Mouse (Mus musculus): ENCODE measurements around the gene Olfr148. TPM values are rescaled to one million over a fixed set of nuclear protein-coding genes. Genes with fewer than 3 reads are reported as not detected.

The Olfr148 gene
- polyA plus RNA-seq, 1 experiment, result not detected

DNA sequence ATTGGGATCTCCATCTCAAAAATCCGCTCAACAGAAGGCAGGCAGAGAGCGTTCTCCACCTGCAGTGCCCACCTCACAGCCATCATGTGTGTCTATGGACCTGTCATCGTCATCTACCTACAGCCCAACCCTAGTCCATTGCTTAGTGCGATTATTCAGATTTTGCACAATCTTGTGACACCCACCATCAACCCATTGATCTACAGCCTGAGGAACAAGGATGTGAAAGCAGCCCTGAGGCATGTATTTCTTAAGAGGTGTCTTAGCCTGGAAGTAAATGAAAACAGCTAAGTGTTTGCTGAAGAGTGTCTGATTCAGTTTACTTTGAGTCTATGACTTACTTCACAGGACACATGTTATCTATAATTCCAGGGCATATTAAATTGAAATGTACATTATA is 36.9 kb downstream of the Olfr148 start:
- Histone ChIP-seq H3K4me1 (ENCODE audit: control insufficient read depth, insufficient read depth, low read length) (no peaks in the 10 kb centered on the region), H3K27me3 (ENCODE audit: control insufficient read depth, insufficient read depth, low read length) (no peaks in the 10 kb centered on the region), H3K27ac (ENCODE audit: control insufficient read depth, insufficient read depth, low read depth, low read length) (no peak overlapping the region), H3K36me3 (ENCODE audit: control insufficient read depth, insufficient read depth, low read length) (no peaks in the 10 kb centered on the region), H3K4me3 (ENCODE audit: control insufficient read depth, low read depth, low read length) (no peak overlapping the region)
- TF ChIP-seq POLR2A (IDR thresholded peaks at IDR 0.05; ENCODE audit: control insufficient read depth, low read depth, low read length) (no peak), CTCF (IDR thresholded peaks at IDR 0.05; ENCODE audit: control insufficient read depth, insufficient read depth, insufficient replicate concordance, low read depth, low read length) (no peak)

DNA sequence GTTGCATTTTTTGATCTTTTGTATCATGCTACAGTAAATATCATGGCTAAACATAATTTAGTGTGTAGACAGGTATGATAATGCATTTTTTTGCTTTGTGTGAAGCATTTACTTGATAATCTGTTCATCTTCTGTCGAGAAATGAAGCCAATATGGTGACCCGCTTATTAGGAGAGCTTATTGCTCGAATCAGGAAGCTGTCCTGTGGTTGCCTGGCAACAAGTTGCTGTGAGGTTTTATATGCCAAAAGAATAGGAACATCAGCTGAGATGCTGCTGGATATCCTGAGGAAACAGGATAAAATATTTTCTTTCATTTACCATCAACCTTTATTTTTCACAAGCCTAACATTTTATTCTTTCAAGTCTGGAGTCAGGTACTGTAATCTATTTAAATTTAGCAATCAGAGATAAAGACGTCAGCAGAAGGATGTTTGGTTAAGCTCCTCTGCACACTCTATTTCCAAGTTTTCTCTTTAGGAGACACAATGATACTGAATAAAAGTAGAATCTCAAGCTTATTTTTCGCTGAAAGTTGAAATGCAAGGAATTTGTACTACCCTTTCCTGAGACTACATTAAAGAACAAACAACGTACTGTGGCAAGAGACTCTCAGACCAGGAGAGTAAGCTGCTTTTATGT is 44.4 kb downstream of the Olfr148 start:
- Histone ChIP-seq H3K4me1 (ENCODE audit: control insufficient read depth, insufficient read depth, low read length) (no peaks in the 10 kb centered on the region), H3K4me3 (ENCODE audit: control insufficient read depth, low read depth, low read length) (no peak overlapping the region), H3K36me3 (ENCODE audit: control insufficient read depth, insufficient read depth, low read length) (no peaks in the 10 kb centered on the region), H3K27ac (ENCODE audit: control insufficient read depth, insufficient read depth, low read depth, low read length) (no peak overlapping the region), H3K27me3 (ENCODE audit: control insufficient read depth, insufficient read depth, low read length) (no peaks in the 10 kb centered on the region)
- no peak for TF ChIP-seq CTCF (IDR thresholded peaks at IDR 0.05; ENCODE audit: control insufficient read depth, insufficient read depth, insufficient replicate concordance, low read depth, low read length)
- no peak for TF ChIP-seq POLR2A (IDR thresholded peaks at IDR 0.05; ENCODE audit: control insufficient read depth, low read depth, low read length)

Other genes starting within 250 kb of the Olfr148 start
- not detected in 2 replicates for gene Olfr951, start 223.2 kb upstream of the Olfr148 start, polyA plus RNA-seq (2012; rRNA removed)
- gene Olfr952, start 183.5 kb upstream of the Olfr148 start, polyA plus RNA-seq (2012; rRNA removed), result not detected in 2 replicates
- not detected in 2 replicates for gene Olfr954, start 154.0 kb upstream of the Olfr148 start, polyA plus RNA-seq (2012; rRNA removed)
- not detected in 2 replicates for gene Olfr955, start 138.7 kb upstream of the Olfr148 start, polyA plus RNA-seq (2012; rRNA removed)
- gene Olfr44, start 116.7 kb upstream of the Olfr148 start, polyA plus RNA-seq (2012; rRNA removed), result not detected in 2 replicates
- gene Olfr957, start 94.8 kb upstream of the Olfr148 start, polyA plus RNA-seq (2012; rRNA removed), result not detected in 2 replicates
- gene Olfr958, start 56.6 kb upstream of the Olfr148 start, polyA plus RNA-seq (2012; rRNA removed), result not detected in 2 replicates
- gene Olfr959, start 35.1 kb upstream of the Olfr148 start, polyA plus RNA-seq (2012; rRNA removed), result not detected in 2 replicates
- gene AW551984, start 6.3 kb upstream of the Olfr148 start, polyA plus RNA-seq (2012; rRNA removed), result 0.05 and 0.13 TPM in 2 replicates
- not detected in 2 replicates for gene Olfr960, start 10.7 kb downstream of the Olfr148 start, polyA plus RNA-seq (2012; rRNA removed)
- 0.10 TPM in 1 of 2 replicates, not detected in the other for gene Olfr961, start 34.4 kb downstream of the Olfr148 start, polyA plus RNA-seq (2012; rRNA removed)
- gene Olfr963, start 56.5 kb downstream of the Olfr148 start, polyA plus RNA-seq (2012; rRNA removed), result not detected in 2 replicates
- gene Olfr149, start 96.5 kb downstream of the Olfr148 start, polyA plus RNA-seq (2012; rRNA removed), result not detected in 2 replicates
- gene Olfr965, start 100.7 kb downstream of the Olfr148 start, polyA plus RNA-seq (2012; rRNA removed), result not detected in 2 replicates
- gene Olfr150, start 120.3 kb downstream of the Olfr148 start, polyA plus RNA-seq (2012; rRNA removed), result not detected in 2 replicates
- not detected in 2 replicates for gene Olfr967, start 135.6 kb downstream of the Olfr148 start, polyA plus RNA-seq (2012; rRNA removed)
- gene Olfr968, start 172.6 kb downstream of the Olfr148 start, polyA plus RNA-seq (2012; rRNA removed), result not detected in 2 replicates
- gene Olfr969, start 180.3 kb downstream of the Olfr148 start, polyA plus RNA-seq (2012; rRNA removed), result not detected in 2 replicates
- gene Olfr970, start 198.2 kb downstream of the Olfr148 start, polyA plus RNA-seq (2012; rRNA removed), result not detected in 2 replicates
- not detected in 2 replicates for gene Olfr971, start 226.2 kb downstream of the Olfr148 start, polyA plus RNA-seq (2012; rRNA removed)

Measured in testis, adult 2 months (tissue).